Mouse (Mus musculus): ENCODE results near the gene Coq7.

- no peak for TF ChIP-seq CTCF (IDR thresholded peaks at IDR 0.05; ENCODE audit: low read depth)
- TF ChIP-seq EP300 (IDR thresholded peaks at IDR 0.05; ENCODE audit: low read depth), result no peak
Measured at GRCm38 (mm10) chr7:118476428-118476827, 56.7 kb downstream of the Coq7 start.

Data from liver, embryonic 14.5 days (tissue).